Mouse (Mus musculus): ENCODE data around the gene Taldo1. TPM values are rescaled to one million over a fixed set of nuclear protein-coding genes. Genes with fewer than 3 reads are reported as not detected.
A peak's percentile ranks its signal among the peaks of the same experiment; 100 is the strongest.

The Taldo1 gene
- 100 to 1,000 TPM; 125 to 126 TPM for total RNA-seq (2021)
- long read RNA-seq, experiment 1, transcript Taldo1-201 (8 exons, 1,229 nt), result major isoform, 281 of 289 reads
- long read RNA-seq, experiment 1, partial matches to known transcripts, result 4 of 289 reads
- long read RNA-seq, experiment 1, other reads (novel, unspliced or antisense), result 4 of 289 reads
- long read RNA-seq, experiment 2, transcript Taldo1-201 (8 exons, 1,229 nt), result major isoform, 233 of 240 reads
- long read RNA-seq, experiment 2, partial matches to known transcripts, result 2 of 240 reads
- long read RNA-seq, experiment 2, other reads (novel, unspliced or antisense), result 5 of 240 reads

DNA sequence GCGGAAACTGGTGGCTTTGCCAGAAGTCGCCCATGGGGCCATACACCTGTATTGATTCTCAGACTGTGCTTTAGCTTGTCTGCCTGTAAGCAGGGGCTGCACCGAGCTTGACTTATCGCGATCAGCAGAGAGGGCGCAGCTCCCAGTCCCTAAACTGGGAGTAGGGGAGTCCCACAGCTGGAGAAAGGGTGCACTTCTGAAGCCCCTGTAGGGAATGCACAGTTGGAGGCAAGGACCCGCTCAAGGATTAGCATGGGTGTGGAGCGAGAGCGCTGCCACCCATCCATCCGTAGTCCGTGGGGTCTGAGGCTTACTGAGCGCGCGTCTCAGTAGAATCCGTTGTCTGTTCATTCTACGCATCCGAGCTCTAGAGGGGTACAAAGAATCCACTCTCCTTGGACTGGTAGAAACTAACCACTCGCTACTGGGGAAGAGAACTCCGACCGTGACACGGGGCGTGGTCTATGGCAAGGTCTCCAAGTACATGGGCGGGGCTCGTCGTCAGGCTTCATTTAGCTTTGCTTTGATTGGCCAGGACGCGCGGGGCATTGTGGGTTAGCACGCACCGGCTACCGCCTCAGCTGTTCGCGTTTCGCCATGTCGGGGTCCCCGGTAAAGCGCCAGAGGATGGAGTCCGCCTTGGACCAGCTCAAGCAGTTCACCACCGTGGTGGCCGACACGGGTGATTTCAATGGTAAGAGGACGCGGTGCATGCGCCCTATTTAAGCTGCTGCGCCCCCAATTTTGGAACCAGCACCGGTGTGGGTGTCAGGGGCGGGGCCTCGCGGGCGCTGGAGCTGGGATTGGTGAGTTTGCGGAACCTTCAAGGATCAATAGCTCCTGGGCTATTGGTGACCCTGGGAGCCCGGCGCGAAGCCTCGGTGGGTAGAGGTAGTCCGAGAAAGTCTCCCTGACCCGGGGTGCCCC, at the start of gene Taldo1:
Gene Taldo1, plus strand, starts transcription at position 575 of the 927 bp plus-strand sequence.
- intact Hi-C loops (cut with DNase I), result no loop called here
- peak; percentile 94 to 96 for DNase-seq

- intact Hi-C loops (cut with DNase I), result no loop called here
- no peak for DNase-seq
Observed at GRCm38 (mm10) chr7:141343230-141343629, 48.8 kb upstream of the Taldo1 start.

- no peak for DNase-seq
- intact Hi-C loops (cut with DNase I), result no loop called here
Observed at GRCm38 (mm10) chr7:141343696-141344095, 48.3 kb upstream of the Taldo1 start.

DNA sequence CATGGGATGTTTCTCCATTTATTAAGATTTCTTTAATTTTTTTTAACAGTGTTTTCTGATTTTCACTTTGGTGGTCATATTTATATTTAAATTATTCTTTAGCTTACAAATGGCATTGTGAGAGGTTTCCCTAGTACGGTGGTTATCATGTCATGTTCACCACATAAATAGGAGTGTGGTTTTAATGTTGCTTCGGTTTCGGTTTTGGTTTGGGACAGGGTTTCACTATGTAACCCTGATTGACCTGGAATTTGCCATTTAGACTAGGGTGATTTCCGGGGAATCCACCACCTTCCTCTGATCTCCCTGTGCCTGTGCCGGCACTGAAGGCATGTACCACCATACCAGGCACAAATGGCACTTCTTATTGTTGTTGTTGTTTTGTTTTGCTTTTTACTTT, 47.2 kb upstream of the Taldo1 start:
- no peak for DNase-seq
- intact Hi-C loops (cut with DNase I), result no loop called here

GRCm38 (mm10) chr7:141351061-141351460, 40.9 kb upstream of the Taldo1 start:
- no peak for DNase-seq
- intact Hi-C loops (cut with DNase I), result no loop called here

DNA sequence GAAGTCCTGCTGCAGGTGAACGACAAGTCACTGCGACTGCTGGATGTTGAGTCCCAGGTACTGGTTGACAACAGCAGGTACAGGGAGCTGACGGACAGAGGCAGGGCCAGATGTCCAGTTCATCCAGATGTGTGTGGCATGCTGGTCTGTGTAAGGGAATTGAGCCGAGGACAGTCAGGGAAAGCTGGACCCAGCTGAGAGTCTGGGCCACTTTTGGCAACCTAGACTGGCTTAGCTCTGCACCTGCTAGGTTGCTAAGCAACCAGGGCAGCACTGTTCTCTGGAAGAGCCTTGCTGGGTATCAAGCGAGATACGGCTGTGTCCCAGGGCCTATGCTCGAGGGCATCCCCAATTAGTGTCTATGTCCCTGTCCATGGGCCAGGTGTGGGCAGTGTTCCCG, 36.9 kb upstream of the Taldo1 start:
- no peak for DNase-seq
- intact Hi-C loops (cut with DNase I), result no loop called here

GRCm38 (mm10) chr7:141355626-141356326, 36.2 kb upstream of the Taldo1 start:
- intact Hi-C loops (cut with DNase I), result no loop called here
- DNase-seq, result no peak

- intact Hi-C loops (cut with DNase I), result no loop called here
- no peak for DNase-seq
Observed at GRCm38 (mm10) chr7:141356971-141357370, 35.0 kb upstream of the Taldo1 start.

- no peak for DNase-seq
- intact Hi-C loops (cut with DNase I), result loop anchor here (5.0 to 10.0 kb wide), 3 partner anchors 134 to 517 kb away; partner anchors contain the start of genes Odf3, Phrf1 and Scgb1c1
Observed at GRCm38 (mm10) chr7:141361510-141361909, 30.5 kb upstream of the Taldo1 start.

DNA sequence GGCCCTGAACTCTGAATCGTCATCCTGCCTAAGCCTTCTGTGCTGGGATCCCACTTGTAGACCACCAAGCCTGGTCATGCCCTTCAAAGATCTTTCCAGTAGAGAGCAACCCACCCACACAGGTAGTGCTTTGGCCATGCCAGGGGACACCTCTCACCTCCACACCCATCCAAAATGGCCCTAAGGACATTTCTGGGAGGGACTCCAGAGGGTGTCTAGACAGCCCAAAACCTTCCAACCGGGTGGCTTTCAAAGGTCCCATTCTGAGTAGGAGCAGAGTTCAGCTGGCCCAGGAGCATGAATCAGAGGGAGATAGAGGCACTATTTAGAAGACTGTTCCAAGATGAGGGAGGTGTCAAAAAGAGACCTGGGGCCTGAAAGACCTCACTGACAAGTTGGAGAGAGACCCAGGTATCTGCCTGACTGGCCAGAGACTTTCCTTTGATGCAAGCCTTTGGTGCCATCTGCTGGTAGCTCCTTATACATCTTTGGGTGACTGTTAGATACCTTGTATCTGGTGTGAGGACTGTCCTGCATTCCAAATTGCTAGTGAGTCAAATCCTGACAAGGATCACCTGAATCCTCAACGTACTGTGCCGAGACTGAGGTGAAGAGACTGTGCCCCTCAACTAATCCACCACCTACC, 28.8 kb upstream of the Taldo1 start:
- intact Hi-C loops (cut with DNase I), result loop anchor here (2.0 to 10.0 kb wide), 4 partner anchors 98 to 518 kb away; partner anchors contain the start of genes Odf3, Phrf1 and Scgb1c1
- peak; percentile 66 to 82 for DNase-seq

- no peak for DNase-seq
- intact Hi-C loops (cut with DNase I), result loop anchor here (2.0 to 10.0 kb wide), 4 partner anchors 99 to 519 kb away; partner anchors contain the start of genes Odf3, Phrf1 and Scgb1c1
Observed at GRCm38 (mm10) chr7:141363752-141364125, 28.3 kb upstream of the Taldo1 start.

DNA sequence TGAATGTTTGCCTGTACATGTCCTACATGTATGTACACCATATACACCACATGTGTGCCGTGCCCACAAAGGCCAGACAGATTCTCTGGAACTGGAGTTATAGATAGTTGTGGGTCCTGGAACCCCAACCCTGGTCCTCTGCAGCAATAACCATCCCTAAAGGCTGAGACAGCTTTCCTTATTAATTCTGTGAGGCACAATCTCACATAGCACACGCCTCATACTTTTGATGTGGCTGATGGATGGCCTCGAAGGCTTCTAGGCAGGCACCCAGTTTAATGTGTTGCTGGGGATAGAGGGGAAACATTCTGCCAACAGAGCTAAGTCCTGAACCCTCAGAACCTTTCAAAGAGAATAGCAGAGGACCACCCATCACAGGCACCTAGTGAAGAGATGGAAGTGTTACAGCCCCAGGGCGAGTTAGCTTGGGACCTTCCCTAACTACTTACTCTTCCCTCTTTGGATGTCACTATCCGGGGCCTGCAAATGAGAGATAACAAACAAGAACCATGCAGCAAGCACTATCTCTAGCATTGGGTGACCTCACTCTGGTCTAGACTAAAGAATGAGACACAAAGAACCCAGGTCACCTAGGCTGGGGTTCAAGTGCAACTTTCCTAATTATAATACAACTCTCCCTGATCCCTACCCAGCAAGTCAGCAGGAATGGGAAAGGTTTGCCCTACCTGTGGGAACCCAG, 27.5 kb upstream of the Taldo1 start:
- no peak for DNase-seq
- intact Hi-C loops (cut with DNase I), result loop anchor here (5.0 to 10.0 kb wide), 3 partner anchors 137 to 520 kb away; partner anchors contain the start of genes Odf3, Phrf1 and Scgb1c1

GRCm38 (mm10) chr7:141365049-141365445, 27.0 kb upstream of the Taldo1 start:
- intact Hi-C loops (cut with DNase I), result loop anchor here (10.0 kb wide), 2 partner anchors 270 to 520 kb away; partner anchors contain the start of genes Odf3 and Scgb1c1
- DNase-seq, result no peak

DNA sequence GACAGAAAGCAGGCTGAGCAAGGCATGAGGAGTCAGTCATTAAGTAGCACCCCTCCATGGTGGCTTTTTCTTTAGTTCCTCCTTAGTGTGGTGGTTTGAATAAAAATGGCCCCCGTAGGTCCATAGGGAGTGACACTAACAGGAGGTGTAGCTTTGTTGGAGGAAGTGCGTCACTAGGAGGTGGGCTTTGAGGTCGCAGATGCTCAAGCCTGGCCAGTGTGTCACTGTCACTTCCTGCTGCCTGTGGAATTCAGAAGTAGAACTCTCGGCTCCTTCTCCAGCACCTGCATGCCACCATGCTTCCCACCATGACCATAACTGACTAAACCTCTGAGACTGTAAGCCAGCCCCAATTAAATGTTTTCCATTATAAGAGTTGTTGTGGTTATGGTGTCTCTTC, 24.6 kb upstream of the Taldo1 start:
- DNase-seq, result no peak
- intact Hi-C loops (cut with DNase I), result loop anchor here (10.0 kb wide), 2 partner anchors 273 to 523 kb away; partner anchors contain the start of genes Odf3 and Scgb1c1

GRCm38 (mm10) chr7:141369918-141370317, 22.1 kb upstream of the Taldo1 start:
- intact Hi-C loops (cut with DNase I), result loop anchor here (10.0 kb wide), 2 partner anchors 275 to 525 kb away; partner anchors contain the start of genes Odf3 and Scgb1c1
- DNase-seq, result no peak

DNA sequence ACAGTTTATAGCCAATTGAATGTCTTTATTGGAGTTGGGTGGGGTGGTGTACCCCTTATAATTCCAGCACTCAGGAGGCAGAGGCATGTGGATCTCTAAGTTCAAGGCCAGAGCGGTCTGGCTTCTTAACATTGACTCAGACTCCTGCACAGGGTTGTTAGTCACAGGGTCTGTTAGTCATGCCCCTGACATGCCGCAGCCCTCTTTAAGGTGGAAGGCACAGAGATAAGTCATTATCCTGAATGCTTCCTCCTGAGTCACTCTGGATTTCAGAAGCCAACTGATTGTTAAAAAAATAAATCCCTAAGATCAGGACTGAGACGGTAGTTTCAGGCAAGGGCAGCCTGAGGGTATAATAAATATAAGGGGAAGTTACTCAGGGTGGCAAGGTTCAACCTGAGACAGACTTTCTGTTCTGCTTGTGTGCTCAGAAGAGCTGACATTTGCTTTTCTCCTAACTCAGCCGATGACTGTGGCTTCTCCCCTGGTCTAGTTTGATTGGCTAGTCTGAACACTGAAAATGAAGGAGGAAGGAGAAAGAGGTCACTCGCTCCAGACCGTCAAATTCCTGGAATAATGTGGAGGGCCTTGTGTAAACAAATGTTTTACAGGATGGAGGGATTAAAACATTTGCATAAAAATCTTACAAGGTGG, 19.9 kb upstream of the Taldo1 start:
- intact Hi-C loops (cut with DNase I), result no loop called here
- DNase-seq, result no peak

GRCm38 (mm10) chr7:141373611-141374010, 18.4 kb upstream of the Taldo1 start:
- no peak for DNase-seq
- intact Hi-C loops (cut with DNase I), result no loop called here

DNA sequence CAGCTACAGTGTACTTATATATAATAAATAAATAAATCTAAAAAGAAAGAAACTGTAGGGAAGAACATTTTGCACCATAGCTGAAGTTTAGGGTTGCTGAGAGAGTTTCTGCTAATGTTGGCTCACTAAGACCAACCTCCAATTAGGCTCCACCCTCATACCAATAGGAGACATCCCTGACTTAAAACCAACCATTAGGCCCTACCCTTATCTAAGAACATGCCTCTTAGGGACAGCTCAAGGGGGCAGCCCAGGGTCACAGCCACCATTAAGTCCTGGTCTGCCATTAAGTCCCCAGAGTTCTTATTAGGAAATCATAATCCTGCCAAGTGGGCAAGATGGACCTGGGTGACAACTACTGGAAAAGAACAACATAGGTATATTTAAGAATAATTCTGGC, 17.6 kb upstream of the Taldo1 start:
- no peak for DNase-seq
- intact Hi-C loops (cut with DNase I), result no loop called here

DNA sequence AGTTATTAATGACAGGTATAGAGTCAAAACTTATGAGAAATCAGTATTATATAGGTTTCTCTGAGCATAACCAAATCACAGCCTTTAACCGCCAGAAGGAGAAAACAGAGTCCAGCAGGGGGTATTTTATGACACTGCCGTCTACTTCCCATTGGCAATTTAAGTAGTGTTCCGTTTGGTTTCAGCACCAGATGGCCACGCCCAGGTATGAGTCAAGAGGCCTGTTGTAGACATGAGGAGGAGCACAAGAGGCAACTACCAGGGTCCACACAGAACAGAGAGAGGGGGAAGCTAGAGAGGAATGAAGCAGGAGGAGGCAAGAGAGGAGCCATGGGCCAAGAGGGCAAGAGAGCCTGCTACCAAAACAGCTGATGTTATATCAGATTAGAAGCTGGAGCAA, 12.4 kb upstream of the Taldo1 start:
- DNase-seq, result no peak
- intact Hi-C loops (cut with DNase I), result no loop called here
